Mouse (Mus musculus) heart, postnatal 36 days (tissue): ENCODE measurements around the gene Fut7. TPM values are rescaled to one million over a fixed set of nuclear protein-coding genes. Genes with fewer than 3 reads are reported as not detected.
A peak's percentile ranks its signal among the peaks of the same experiment; 100 is the strongest.
"Not testable (repeated sequence)": the region's sequence is repeated elsewhere in the genome, so short reads cannot be mapped to it uniquely, and the experiment has no call there.

Source experiments
- DNase-seq, 2 experiments: peaks; one replicate each; pipeline ENCODE4 v3.0.0; 2021 to 2022
- intact Hi-C: fragments of 180-260 bp; cut with DNase I; formaldehyde crosslinking; loops from one replicate; pipeline ENCODE4 v1.15.1; 2025
- total RNA-seq, 2 experiments: library from RNA; stranded (reverse); gene quantifications; 2 replicates each; pipeline ENCODE4 v1.2.3; 2021

Gene Fut7
- total RNA-seq, result under 1 TPM; 0.27 to 0.36 TPM

DNA sequence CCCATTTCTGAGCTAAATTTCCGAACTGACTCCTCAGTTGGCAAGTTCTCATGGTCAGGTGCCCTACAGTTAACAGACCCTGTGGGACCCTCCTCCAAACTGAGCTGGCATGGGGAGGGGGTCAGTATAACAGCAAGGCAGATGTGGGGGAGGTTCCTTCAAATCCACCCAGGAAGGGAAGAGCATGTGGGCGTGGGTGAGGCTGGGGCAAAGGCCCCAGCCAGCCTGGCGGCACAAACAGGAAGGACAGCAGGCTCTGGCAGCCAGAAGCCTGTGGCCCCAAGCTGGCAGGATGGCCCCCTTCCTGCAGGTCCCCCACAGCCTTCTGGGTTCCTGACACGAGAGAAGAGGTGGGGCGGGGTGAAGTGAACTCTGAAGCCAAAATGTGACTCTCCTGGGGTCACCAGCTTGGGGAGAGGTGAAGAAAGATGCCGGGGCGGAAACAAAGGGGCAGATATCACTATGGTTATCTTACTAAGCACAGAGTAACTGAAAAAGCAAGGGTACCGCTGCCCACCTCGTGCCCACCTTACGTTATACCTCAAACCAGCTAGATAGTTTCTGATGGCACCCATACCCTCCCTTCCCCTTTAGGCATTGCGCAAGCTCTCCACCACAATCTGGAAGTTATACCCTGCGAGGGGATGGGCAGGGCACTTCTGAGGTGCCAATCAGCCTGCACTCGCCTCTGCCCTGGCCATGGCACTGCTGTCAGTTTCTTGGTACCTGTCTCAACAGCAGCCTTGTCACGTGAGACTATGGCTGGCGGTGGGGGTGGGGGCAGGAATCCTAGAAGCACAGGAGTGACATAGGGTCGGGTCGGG lies at the start of gene Fut7:
Fut7 (plus strand) TSS at position 681 of the 824 bp plus-strand sequence.
- intact Hi-C loops, result loop anchor here (2.0 kb wide), 1 partner anchor 128 kb away; no protein-coding TSS in a partner anchor

GRCm38 (mm10) chr2:25373431-25373830 lies 49.6 kb upstream of the Fut7 start:
- no peak for DNase-seq
- intact Hi-C loops, result no loop called here

More for the DNA sequence above, at the start of gene Fut7:
- peak in 1 of 2 experiments; percentile 17 for DNase-seq

DNA sequence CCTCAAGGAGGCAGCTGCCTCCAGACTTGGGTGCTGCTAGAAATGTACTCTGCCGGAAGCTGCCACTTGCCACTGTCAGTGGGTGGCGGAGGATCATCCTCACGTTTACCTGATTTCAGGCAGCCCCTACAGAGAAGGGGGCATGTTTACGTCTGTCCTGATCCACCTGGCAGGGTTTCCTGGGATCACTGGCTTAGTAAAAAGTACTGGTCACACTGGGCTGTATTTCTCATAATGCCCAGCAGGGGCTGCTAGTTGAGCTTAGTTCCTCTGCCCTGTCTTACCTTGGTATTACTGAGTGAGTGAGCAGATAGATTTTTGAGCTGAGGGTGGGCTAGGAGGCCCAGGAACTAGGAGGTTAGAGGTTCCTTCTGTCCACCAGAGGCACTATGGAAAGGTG lies 46.5 kb upstream of the Fut7 start:
- intact Hi-C loops, result loop anchor here (2.0 to 5.0 kb wide), 2 partner anchors 36 to 50 kb away; no protein-coding TSS in a partner anchor
- peak; percentile 61 to 67 for DNase-seq

DNA sequence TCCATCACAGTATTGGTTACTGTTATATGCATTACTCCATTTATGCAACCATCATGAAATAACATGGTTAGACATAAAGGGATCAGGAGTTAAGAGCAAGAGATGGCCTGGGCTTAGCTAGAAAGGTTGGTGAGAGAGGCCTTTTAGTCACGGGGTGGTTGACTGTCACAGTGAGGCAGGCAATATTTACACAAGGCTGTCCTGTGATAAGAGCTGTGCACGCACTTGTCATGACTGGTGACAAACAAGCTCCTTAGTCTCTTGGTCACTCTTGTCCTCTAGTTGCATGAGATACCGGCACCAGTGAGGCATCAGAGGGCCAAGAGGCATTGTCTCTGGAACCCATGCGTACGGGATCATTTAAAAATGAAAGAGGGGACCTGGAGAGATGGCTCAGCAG lies 38.6 kb upstream of the Fut7 start:
- intact Hi-C loops, result no loop called here
- DNase-seq, result no peak

GRCm38 (mm10) chr2:25391266-25391665 lies 31.8 kb upstream of the Fut7 start:
- no peak for DNase-seq
- intact Hi-C loops, result no loop called here

GRCm38 (mm10) chr2:25394281-25395221 lies 28.5 kb upstream of the Fut7 start:
- intact Hi-C loops, result loop anchor here (5.0 kb wide), 1 partner anchor 112 kb away; no protein-coding TSS in a partner anchor
- peak; percentile 52 to 71 for DNase-seq

- intact Hi-C loops, result loop anchor here (5.0 kb wide), 1 partner anchor 114 kb away; no protein-coding TSS in a partner anchor
- DNase-seq, result peak; percentile 45 to 67
Observed at GRCm38 (mm10) chr2:25395721-25396596, 27.1 kb upstream of the Fut7 start, which contains the start of gene Entpd2. TSS of gene Entpd2 (plus strand) at chr2:25395874.

DNA sequence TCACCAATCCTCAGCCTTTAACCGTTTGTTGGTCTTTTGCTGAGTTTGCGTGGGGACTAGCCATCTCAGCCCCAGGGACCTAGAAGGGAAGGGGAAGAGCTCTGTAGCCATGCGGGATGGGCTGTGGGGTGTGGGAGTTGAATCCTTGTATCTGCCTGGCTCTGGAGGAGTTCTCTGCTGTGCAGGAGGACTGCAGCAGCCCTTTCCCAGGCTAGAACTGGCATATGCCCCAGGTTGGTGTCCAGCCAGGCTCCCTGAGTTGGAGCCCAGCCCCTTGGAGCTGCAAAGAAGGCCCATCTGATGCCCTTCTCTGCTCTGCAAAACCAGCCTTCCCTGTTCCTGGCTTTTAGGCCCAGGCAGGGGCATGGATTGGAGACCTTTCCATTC lies 26.5 kb upstream of the Fut7 start:
- peak; percentile 58 to 63 for DNase-seq
- intact Hi-C loops, result loop anchor here (5.0 kb wide), 1 partner anchor 114 kb away; no protein-coding TSS in a partner anchor

- intact Hi-C loops, result loop anchor here (5.0 kb wide), 1 partner anchor 115 kb away; no protein-coding TSS in a partner anchor
- DNase-seq, result no peak
Observed at GRCm38 (mm10) chr2:25397010-25397409, 26.1 kb upstream of the Fut7 start.

GRCm38 (mm10) chr2:25398065-25398464 lies 25.0 kb upstream of the Fut7 start:
- intact Hi-C loops, result loop anchor here (5.0 kb wide), 1 partner anchor 116 kb away; no protein-coding TSS in a partner anchor
- no peak for DNase-seq

- DNase-seq, result no peak
- intact Hi-C loops, result loop anchor here (5.0 kb wide), 1 partner anchor 117 kb away; no protein-coding TSS in a partner anchor
Observed at GRCm38 (mm10) chr2:25399051-25399450, 24.0 kb upstream of the Fut7 start, which contains the start of gene Npdc1. TSS of gene Npdc1 (plus strand) at chr2:25399351.

DNA sequence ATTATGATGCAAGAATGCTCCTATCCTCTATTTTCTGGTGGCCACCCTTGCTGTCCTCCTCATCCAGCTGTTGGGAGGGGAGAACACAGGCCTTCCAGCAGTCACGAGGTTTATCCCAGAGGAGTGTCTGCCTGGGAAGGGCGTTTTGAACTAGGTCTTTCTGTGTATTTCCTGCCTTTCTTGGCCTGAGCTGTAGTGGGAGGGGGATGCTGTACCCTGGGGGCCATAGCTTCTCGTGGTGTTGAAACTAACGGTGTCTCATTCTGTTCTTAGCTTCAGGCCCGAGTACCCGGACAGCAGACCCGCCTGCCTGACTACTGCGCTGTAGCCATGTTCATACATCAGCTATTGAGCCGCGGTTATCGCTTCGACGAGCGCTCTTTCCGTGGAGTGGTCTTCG lies 22.8 kb upstream of the Fut7 start:
- intact Hi-C loops, result loop anchor here (1.0 to 2.0 kb wide), 2 partner anchors 21 to 205 kb away; no protein-coding TSS in a partner anchor
- DNase-seq, result peak; percentile 48 to 54

DNA sequence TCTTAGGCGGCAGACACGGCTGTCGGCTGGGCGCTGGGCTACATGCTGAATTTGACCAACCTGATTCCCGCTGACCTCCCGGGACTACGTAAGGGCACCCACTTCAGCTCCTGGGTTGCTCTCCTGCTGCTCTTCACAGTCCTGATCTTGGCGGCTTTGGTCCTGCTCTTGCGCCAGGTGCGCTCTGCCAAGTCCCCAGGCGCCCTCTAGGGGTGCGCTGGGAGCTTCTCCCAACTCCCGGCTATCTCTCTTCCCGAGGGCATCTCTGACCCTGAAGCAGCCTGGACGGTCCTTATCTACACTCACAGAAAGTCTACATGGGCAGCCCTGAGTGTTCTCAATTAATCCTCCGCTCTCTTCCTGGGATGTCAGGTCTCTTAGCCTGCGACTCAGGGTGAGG lies 22.3 kb upstream of the Fut7 start:
- DNase-seq, result peak; percentile 72 to 76
- intact Hi-C loops, result loop anchor here (1.0 to 2.0 kb wide), 2 partner anchors 21 to 206 kb away; no protein-coding TSS in a partner anchor

DNA sequence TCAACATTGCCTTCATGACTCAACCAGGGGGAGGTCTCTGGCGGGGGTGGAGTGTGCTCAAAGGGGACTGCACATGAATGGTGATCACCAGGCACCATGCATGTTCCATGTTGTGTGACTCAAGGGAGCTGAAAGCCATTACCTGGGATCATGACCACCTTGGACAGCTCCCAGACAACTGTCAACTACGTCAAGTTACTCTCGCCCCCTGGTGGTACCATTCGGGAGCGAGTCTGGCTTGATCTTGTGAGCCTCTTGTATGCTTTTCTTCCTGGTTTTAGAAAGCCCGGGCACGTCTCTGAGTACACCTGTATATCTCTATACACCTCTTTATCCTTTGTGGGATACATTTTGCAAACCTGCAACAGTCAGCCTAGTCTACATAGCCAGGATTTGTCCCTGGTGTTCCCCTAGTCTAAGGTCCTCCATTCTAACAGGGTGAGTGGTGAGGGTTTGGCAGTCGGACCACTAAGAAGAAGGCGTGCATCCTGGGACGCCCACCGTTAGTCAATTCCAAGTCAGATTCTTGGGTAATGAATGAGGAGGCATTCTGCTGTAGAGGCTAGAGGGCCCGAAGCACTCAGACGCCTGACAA lies 20.6 kb upstream of the Fut7 start:
- intact Hi-C loops, result no loop called here
- peak; percentile 54 to 62 for DNase-seq

GRCm38 (mm10) chr2:25402972-25403601 lies 20.0 kb upstream of the Fut7 start:
- intact Hi-C loops, result loop anchor here (1.0 kb wide), 1 partner anchor 24 kb away; no protein-coding TSS in a partner anchor

DNA sequence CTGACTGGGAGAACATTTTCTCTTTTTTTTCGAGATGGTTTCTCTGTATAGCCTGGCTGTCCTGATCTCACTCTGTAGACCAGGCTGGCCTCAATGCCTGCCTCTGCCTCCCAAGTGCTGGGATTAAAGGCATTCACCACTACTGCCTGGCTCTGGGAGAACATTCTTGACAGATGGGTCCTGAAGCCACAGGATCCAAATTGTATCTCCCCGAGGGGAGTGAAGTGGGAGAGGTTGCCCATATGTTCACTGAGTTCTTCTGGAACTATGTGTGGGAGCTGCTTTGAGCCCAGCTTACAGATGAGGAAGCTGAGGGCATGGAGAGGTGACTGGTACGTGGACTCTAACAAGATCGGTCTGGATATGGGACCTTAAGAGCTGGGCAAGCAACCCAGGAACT lies 19.1 kb upstream of the Fut7 start:
- DNase-seq, result no peak
- intact Hi-C loops, result loop anchor here (1.0 kb wide), 1 partner anchor 23 kb away; no protein-coding TSS in a partner anchor

More at GRCm38 (mm10) chr2:25402972-25403601, 20.0 kb upstream of the Fut7 start:
- DNase-seq, result peak; percentile 72

DNA sequence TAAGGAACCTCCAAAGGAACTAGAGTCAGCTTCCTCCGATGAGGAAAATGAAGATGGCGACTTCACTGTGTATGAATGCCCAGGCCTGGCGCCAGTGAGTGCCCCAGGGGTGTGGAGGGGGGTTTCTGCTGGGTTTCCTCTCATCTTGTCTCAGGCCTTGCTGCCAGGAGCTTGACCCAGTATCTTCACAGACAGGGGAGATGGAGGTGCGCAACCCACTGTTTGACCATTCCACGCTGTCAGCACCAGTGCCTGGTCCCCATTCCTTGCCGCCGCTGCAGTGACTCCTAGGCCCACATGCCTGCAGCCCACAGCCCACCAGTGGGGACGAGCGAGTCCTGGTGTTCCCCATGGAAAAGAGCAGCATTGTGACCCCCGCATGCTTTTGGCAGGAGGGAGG lies 14.2 kb upstream of the Fut7 start:
- intact Hi-C loops, result loop anchor here (5.0 kb wide), 1 partner anchor 132 kb away; no protein-coding TSS in a partner anchor
- DNase-seq, result no peak

DNA sequence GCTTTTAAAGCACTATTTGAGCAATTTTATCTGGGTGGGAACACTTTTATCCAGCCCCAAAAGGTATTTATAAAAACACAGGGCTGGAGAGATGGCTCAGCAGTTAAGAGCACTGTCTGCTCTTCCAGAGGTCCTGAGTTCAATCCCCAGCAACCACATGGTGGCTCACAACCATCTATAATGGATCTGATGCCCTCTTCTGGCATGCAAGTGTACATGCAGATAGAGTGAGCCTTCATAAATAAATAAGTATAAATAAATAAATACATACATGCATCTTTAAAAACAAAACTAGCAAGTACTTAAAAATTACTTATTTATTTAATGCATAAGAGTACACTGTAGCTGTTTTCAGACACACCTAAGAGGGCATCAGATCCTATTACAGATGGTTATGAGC lies 9.6 kb upstream of the Fut7 start:
- intact Hi-C loops, result loop anchor here (5.0 kb wide), 1 partner anchor 36 kb away; no protein-coding TSS in a partner anchor
- not testable (repeated sequence) for DNase-seq
